Mouse (Mus musculus) olfactory bulb, adult 2 months (tissue): ENCODE measurements at regions not wholly inside any gene's neighbourhood (a gene's known extent, or its start where the extent isn't known, plus 50 kb on each side); places are given as distances from the start of the nearest gene placed in this dataset.

ENCODE experiments used
- CTCF ChIP-seq: fragments of 200-500 bp; IDR thresholded peaks from 2 replicates; pipeline ENCODE4 v1.5.1; 2012; ENCODE audit warnings: low read depth, mild to moderate bottlenecking, low read length, moderate library complexity; ENCODE audit not compliant: insufficient read depth
- POLR2A ChIP-seq: fragments of 200-500 bp; IDR thresholded peaks from 2 replicates; pipeline ENCODE4 v1.6.1; 2012; ENCODE audit warnings: mild to moderate bottlenecking, low read depth, low read length, moderate library complexity; ENCODE audit not compliant: insufficient read depth

- no peak for TF ChIP-seq POLR2A
- TF ChIP-seq CTCF: no peak
Measured at GRCm38 (mm10) chr8:6515882-6516682, 1410.9 kb upstream of the Slc10a2 start.
